Mouse (Mus musculus) heart, embryonic 13.5 days (tissue): Measurements from ENCODE around the gene Hagh. TPM values are rescaled to one million over a fixed set of nuclear protein-coding genes. Genes with fewer than 3 reads are reported as not detected.

Experiments used
- ATAC-seq: fragments of 200-750 bp; cut with Nextera tagmentation; 2 replicates; pipeline ENCODE4 v1.8.0; 2017; ENCODE audit warnings: moderate TSS enrichment; ENCODE audit not compliant: insufficient number of reproducible peaks, low FRiP score, low TSS enrichment; ENCODE audit errors: extremely low read depth
- H3K27ac ChIP-seq: fragments of 300-500 bp; sonication (generic); replicated peaks from 2 replicates; pipeline ENCODE4 v1.5.1; 2015; ENCODE audit warnings: moderate library complexity, mild to moderate bottlenecking, inconsistent platforms
- H3K27me3 ChIP-seq: fragments of 300-500 bp; sonication (generic); replicated peaks from 2 replicates; pipeline ENCODE4 v1.6.1; 2015; ENCODE audit warnings: mild to moderate bottlenecking, inconsistent platforms
- H3K36me3 ChIP-seq: fragments of 300-500 bp; sonication (generic); 2 replicates; pipeline ENCODE4 v1.6.1; 2015; ENCODE audit warnings: mild to moderate bottlenecking, inconsistent platforms
- H3K4me1 ChIP-seq: fragments of 300-500 bp; sonication (generic); 2 replicates; pipeline ENCODE4 v1.6.1; 2015; ENCODE audit warnings: inconsistent platforms
- H3K4me2 ChIP-seq: fragments of 300-500 bp; sonication (generic); 2 replicates; pipeline ENCODE4 v1.6.1; 2015; ENCODE audit warnings: inconsistent platforms, mild to moderate bottlenecking, moderate library complexity
- H3K4me3 ChIP-seq: fragments of 300-500 bp; sonication (generic); 2 replicates; pipeline ENCODE4 v1.5.1; 2015; ENCODE audit warnings: moderate library complexity, mild to moderate bottlenecking, inconsistent platforms
- H3K9ac ChIP-seq: fragments of 300-500 bp; sonication (generic); 2 replicates; pipeline ENCODE4 v1.6.1; 2015; ENCODE audit warnings: inconsistent platforms, mild to moderate bottlenecking, moderate library complexity
- H3K9me3 ChIP-seq: fragments of 300-500 bp; sonication (generic); 2 replicates; pipeline ENCODE4 v1.6.1; 2016; ENCODE audit warnings: inconsistent platforms
- WGBS: fragments of 180-500 bp; shearing (Covaris S2); methylation state at CpG from one replicate; pipeline ENCODE4 v1.1.7; 2015; ENCODE audit warnings: mixed read lengths; 5-methylcytosine and 5-hydroxymethylcytosine counted together
- polyA plus RNA-seq: library from polyadenylated mRNA; unstranded; fragments of >200 nt; fragmentation: Nextera tagmentation; extraction: Ambion mirVana; gene quantifications from 2 replicates; pipeline ENCODE4 v1.2.1, GENCODE M21; 2015

Gene Hagh
- polyA plus RNA-seq, 1 experiment from 2014 or later, result 47.3 TPM

DNA sequence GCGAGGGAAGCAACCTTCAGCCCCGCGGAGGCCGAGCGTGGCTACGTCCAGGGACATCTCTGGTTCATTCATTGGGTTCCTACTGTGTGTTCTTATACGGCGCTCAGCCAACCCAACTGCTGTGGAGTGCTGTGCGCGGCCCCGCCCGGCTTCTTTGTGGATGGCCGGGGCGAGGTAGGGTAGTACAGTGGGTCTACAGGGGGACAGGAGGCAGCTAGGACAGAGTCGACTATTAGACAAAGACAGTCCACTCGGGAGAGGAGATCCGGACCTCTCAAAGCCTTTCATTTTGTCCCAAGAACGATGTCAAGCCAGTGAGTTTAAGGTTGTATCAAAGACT is 47.0 kb downstream of the Hagh start:
- Histone ChIP-seq H3K9ac (peak overlapping the region; percentile 89), H3K27me3 (no peaks in the 10 kb centered on the region), H3K9me3 (no peaks in the 10 kb centered on the region), H3K4me2 (peak overlapping the region; percentile 97), H3K4me3 (peak overlapping the region; percentile 76), H3K4me1 (peaks cover 28% of the 10 kb centered on the region), H3K27ac (peak overlapping the region; percentile 77), H3K36me3 (peaks cover 62% of the 10 kb centered on the region)
- WGBS, result under 1% methylated on average over 18 of the region's 18 CpGs
- no peak for ATAC-seq

DNA sequence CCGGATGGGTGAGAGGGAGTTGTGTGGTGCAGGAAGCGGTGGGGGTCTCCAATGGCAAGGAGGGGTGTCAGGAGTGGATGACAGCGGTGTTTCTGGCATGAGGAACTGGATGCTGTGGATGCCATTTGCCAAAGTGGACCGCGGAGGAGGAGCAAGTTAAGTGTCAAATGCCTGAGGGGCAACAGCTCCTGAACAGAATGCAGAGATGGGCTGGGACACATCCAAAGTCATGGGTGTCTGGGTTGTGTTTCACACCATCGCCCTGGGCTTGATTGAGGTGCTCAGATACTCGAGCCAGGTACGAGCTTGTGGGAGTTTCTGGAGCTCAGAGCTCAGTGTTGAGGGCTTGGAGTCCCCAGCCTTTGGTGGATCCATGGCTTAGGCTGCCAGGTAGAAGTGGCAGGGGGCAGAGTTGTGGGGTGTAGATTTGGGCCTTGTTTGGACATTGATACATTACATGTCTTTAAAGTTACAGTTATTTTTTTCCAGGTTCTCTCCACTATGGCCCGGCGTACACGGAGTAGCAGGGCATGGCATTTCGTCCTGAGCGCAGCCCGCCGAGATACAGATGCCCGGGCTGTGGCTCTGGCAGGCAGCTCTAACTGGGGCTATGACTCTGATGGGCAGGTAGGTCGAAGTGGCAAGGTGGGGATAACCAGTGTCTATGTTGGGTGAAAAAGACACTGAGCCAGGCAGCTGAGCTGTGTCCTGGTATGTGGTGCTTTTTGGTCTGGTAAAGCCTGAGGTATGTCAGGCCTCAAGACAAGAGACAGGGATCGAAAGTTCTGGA is 47.5 kb downstream of the Hagh start:
- no peaks in the 10 kb centered on the region for H3K27me3 ChIP-seq
- ATAC-seq, result no peak
- peak overlapping the region; percentile 89 for H3K9ac ChIP-seq
- peaks cover 64% of the 10 kb centered on the region for H3K36me3 ChIP-seq
- H3K9me3 ChIP-seq, result no peaks in the 10 kb centered on the region
- peak overlapping the region; percentile 97 for H3K4me2 ChIP-seq
- peak overlapping the region; percentile 77 for H3K27ac ChIP-seq
- H3K4me1 ChIP-seq, result peaks cover 26% of the 10 kb centered on the region
- 57% methylated on average over 18 of the region's 18 CpGs for WGBS
- peak overlapping the region; percentile 76 for H3K4me3 ChIP-seq

DNA sequence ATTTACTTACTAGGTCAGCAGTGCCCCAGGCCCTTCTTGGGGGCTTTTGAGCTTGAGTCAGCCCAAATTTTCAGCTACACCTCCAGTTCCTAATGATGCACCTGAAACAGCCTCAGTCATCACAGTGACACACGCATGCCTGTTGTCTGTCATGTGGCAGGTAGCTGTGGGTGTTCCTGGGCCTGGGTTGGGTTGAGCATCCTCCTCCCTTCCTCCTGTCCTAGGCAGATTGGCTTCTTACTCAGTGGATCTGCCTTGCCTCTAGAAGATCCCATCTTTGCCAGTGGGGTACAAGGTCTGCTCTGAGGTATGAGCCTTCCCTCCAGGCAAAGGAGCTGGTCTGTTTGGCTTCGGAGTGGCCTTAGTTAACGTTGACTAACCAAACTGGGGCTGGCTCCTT is 48.9 kb downstream of the Hagh start:
- Histone ChIP-seq H3K36me3 (peaks cover 64% of the 10 kb centered on the region), H3K4me1 (peaks cover 31% of the 10 kb centered on the region), H3K9ac (no peak overlapping the region), H3K4me2 (no peak overlapping the region), H3K4me3 (no peak overlapping the region), H3K9me3 (no peaks in the 10 kb centered on the region), H3K27ac (no peak overlapping the region), H3K27me3 (no peaks in the 10 kb centered on the region)
- no peak for ATAC-seq
- WGBS, result 87% methylated on average over 3 of the region's 3 CpGs

DNA sequence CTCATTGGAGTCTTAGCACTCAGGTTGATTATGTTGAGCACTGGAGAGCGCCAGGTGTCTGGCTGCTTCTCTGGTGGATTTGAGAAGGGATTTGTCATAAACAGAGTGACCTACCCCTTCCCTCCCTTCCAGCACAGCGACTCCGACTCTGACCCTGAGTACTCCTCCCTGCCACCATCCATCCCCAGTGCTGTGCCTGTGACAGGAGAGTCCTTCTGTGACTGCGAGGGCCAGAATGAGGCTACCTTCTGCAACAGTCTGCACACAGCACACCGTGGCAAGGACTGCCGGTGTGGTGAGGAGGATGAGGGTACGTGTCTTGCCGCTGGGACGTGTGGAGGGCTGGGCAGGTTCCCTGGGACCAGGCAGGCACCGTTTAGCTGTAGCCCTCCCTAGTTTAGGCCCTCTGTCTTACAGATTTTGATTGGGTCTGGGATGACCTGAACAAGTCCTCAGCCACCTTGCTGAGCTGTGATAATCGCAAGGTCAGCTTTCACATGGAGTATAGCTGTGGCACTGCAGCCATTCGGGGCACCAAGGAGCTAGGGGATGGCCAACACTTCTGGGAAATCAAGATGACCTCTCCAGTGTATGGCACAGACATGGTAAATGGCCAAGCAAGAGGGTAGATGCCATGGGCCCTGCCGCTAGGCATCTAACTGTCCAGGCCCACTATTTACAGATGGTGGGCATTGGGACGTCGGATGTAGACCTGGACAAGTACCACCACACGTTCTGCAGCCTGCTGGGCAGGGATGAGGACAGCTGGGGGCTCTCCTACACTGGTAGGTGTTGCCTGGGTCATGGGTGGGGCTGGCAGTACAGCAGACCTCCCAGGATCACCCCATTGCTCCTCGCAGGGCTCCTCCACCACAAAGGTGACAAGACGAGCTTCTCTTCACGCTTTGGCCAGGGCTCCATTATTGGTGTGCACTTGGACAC is 50.5 kb downstream of the Hagh start:
- H3K9ac ChIP-seq, result no peak overlapping the region
- WGBS, result 82% methylated on average over 19 of the region's 19 CpGs
- H3K4me3 ChIP-seq, result no peak overlapping the region
- H3K27me3 ChIP-seq, result no peaks in the 10 kb centered on the region
- H3K9me3 ChIP-seq, result no peaks in the 10 kb centered on the region
- peaks cover 52% of the 10 kb centered on the region for H3K36me3 ChIP-seq
- H3K4me2 ChIP-seq, result no peak overlapping the region
- H3K27ac ChIP-seq, result no peak overlapping the region
- ATAC-seq, result no peak
- peaks cover 33% of the 10 kb centered on the region for H3K4me1 ChIP-seq

DNA sequence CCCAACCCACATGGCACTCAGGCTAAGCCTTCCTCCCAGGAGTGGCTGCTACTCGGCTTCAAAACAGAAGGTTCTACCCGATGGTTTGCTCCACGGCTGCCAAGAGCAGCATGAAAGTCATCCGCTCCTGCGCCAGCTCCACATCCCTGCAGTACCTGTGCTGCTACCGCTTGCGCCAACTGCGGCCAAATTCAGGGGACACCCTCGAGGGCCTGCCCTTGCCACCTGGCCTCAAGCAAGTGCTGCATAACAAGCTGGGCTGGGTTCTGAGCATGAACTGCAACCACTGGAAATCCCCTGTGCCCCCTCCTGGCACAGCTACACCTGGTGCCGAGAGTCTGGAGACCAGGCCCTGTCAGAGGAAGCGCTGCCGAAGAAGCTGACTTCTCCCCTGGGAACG is 51.4 kb downstream of the Hagh start:
- ATAC-seq, result no peak
- H3K36me3 ChIP-seq, result peaks cover 52% of the 10 kb centered on the region
- 86% methylated on average over 13 of the region's 13 CpGs for WGBS

DNA sequence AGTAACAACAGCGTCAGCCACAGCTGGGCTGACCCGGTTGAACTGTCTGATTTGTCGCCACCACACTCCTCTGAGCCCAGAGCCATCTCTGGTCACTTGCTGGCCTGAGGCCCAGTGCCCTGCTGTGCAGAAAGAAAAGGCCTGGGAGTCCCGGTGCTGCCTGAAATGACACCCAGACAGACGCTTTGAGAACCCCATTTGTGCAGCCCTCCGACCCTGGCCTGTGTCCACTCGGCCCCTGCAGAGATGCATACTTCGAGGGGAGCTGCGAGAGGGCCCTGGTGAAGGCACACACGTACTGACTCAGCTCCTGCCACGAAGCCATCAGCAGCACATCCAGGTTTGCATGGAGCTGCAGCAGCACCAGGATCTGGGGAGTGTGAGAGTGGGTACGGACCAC is 52.8 kb downstream of the Hagh start:
- no peak overlapping the region for H3K27ac ChIP-seq
- ATAC-seq, result no peak
- H3K4me1 ChIP-seq, result peaks cover 41% of the 10 kb centered on the region
- no peaks in the 10 kb centered on the region for H3K9me3 ChIP-seq
- H3K4me3 ChIP-seq, result no peak overlapping the region
- WGBS, result 91% methylated on average over 12 of the region's 12 CpGs
- H3K27me3 ChIP-seq, result no peaks in the 10 kb centered on the region
- H3K36me3 ChIP-seq, result peaks cover 63% of the 10 kb centered on the region
- no peak overlapping the region for H3K9ac ChIP-seq
- no peak overlapping the region for H3K4me2 ChIP-seq

More for the DNA sequence above, 51.4 kb downstream of the Hagh start:
- Histone ChIP-seq H3K4me1 (peaks cover 37% of the 10 kb centered on the region), H3K9me3 (no peaks in the 10 kb centered on the region), H3K9ac (no peak overlapping the region), H3K27ac (no peak overlapping the region), H3K4me2 (no peak overlapping the region), H3K4me3 (no peak overlapping the region), H3K27me3 (no peaks in the 10 kb centered on the region)

DNA sequence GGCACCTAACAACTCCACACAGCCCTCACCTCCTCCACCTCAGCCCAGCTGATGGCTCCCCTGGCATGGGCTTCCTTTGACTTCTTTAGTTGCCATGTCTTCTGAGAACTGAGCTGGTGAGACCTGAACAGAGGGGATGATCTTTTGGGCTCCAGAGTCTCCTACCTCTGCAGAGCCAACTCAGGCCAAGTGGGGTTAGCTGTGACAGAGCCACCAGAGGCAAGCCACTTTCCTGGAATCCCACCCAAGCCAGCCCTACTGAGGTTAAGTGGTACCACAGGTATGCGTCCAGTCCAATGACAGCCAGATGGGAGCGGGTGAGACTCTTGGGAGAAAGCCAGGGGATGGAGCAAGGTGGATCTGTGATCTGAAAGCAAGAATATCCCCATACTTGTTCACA is 53.3 kb downstream of the Hagh start:
- Histone ChIP-seq H3K9me3 (no peaks in the 10 kb centered on the region), H3K4me1 (peaks cover 40% of the 10 kb centered on the region), H3K4me3 (0 out of 2 replicates have a peak overlapping the region, but pooled peaks have one; percentile 87), H3K36me3 (peaks cover 67% of the 10 kb centered on the region), H3K4me2 (no peak overlapping the region), H3K27me3 (no peaks in the 10 kb centered on the region), H3K27ac (no peak overlapping the region), H3K9ac (no peak overlapping the region)
- ATAC-seq, result no peak
- WGBS, result 80% methylated on average over 2 of the region's 2 CpGs

DNA sequence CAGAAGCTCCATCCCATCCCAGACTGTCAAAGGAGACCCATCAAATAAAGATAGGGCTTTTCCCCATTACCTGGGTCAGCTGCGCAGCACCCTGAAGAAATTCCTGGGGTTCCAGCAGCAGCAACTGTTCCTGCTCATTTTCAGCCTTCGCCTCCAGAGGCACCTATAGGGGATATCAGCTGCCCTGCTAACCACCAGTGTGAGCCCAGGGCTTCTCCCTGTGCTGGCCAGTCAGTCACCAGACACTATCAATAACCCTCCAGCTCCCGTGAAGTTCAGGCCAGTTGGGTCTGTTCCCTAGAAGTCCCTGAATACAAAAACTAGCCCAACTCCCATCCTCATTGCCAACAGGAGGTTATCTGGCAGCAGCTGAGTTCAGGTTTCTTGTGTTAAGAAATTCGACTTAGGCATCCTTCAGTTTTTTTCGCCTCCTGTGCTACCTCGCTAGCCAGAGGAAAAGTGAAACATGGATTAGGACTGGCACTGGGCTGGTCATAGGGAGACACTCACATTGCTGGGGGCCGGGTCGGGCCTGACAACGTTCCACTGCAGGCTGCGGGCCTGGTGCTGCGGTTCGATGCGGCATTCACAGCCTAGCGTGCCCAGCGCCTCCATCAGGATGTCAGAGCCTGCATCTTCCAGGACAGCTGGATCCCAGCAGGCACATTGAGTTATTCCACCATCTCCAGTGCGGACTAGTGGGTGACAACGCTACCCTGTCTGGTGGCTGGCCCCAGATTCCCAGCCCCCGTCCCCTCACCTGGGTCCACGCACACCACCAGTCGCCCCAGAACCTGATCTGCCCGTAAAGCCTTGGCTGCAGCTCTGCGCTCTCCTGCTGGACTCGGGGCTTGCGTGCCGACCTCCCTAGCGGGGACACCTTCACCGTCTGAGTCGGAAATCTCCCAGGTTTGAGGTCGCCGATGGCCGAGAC is 54.4 kb downstream of the Hagh start:
- ATAC-seq, result no peak
- WGBS, result 9% methylated on average over 31 of the region's 31 CpGs
- H3K27ac ChIP-seq, result peak overlapping the region; percentile 86
- peak overlapping the region; percentile 87 for H3K4me3 ChIP-seq
- peak overlapping the region; percentile 93 for H3K9ac ChIP-seq
- H3K27me3 ChIP-seq, result no peaks in the 10 kb centered on the region
- H3K4me2 ChIP-seq, result peak overlapping the region; percentile 100
- no peaks in the 10 kb centered on the region for H3K9me3 ChIP-seq
- peaks cover 70% of the 10 kb centered on the region for H3K36me3 ChIP-seq
- peaks cover 44% of the 10 kb centered on the region for H3K4me1 ChIP-seq

DNA sequence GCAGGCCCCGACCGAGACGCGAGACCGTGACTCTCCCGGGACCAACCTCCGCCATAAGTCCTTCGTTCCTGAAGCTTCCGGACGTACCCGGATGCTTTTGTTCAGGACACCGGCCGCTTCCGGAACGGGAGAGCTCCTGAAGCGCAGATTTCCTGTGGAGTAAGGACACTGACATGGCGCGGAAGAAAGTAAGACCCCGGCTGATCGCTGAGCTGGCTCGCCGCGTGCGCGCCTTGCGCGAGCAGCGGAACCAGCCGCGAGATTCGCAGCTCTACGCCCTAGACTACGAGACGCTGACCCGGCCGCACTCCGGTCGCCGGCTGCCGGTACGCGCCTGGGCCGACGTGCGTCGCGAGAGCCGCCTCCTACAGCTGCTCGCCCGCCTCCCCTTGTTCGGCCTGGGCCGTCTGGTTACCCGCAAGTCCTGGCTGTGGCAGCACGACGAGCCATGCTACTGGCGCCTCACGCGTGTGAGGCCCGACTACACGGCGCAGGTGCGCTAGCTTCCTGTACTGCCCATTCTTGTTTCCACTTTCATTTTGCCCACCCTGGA is 55.1 kb downstream of the Hagh start, which contains the start of the genes Eme2 and Mrps34:
TSS of gene Eme2 (minus strand) at position 93 of the 553 bp plus-strand sequence.
TSS of gene Mrps34 (plus strand) at position 122 of the 553 bp plus-strand sequence.
- H3K27me3 ChIP-seq, result no peaks in the 10 kb centered on the region
- under 1% methylated on average over 62 of the region's 62 CpGs for WGBS
- peaks cover 70% of the 10 kb centered on the region for H3K36me3 ChIP-seq
- H3K4me2 ChIP-seq, result peak within 1 kb of the TSS; percentile 100
- H3K9me3 ChIP-seq, result no peaks in the 10 kb centered on the region
- peak within 1 kb of the TSS; percentile 93 for H3K9ac ChIP-seq
- 0 out of 2 replicates have a peak, but pooled peaks have one; percentile 15 for ATAC-seq
- peaks cover 46% of the 10 kb centered on the region for H3K4me1 ChIP-seq
- peak within 1 kb of the TSS; percentile 87 for H3K4me3 ChIP-seq
- peak within 1 kb of the TSS; percentile 86 for H3K27ac ChIP-seq

DNA sequence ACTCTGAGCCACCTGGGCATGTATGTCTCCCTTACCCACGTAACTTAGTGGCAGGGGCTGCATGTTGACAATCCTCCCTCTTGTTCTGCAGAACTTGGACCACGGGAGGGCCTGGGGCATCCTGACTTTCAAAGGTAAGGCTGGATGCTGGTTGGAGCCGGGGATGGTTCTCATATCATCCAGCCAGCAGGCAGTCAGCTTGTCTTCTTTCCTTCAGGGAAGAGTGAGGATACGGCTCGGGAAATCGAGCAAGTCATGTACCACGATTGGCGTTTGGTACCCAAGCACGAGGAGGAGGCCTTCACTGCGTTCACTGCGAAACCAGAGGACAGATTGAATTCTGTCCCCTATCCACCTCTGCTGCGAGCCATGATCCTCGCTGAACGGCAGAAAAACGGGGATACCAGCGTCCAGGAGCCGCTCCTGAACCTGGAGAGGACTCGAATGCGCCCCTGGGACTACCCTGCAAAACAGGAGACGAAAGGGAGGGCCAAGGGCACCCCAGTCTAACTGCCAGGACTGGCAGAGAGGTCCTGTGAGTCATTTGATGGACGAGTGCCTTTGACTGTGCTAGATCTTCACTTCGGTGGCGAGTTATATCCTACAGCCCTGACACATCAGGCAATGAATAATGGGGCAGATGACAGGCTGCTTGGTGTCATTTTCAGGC is 55.8 kb downstream of the Hagh start:
- no peaks in the 10 kb centered on the region for H3K9me3 ChIP-seq
- H3K9ac ChIP-seq, result peak overlapping the region; percentile 93
- H3K27ac ChIP-seq, result peak overlapping the region; percentile 86
- H3K36me3 ChIP-seq, result peaks cover 70% of the 10 kb centered on the region
- peak overlapping the region; percentile 100 for H3K4me2 ChIP-seq
- H3K4me1 ChIP-seq, result peaks cover 46% of the 10 kb centered on the region
- H3K4me3 ChIP-seq, result peak overlapping the region; percentile 87
- WGBS, result 9% methylated on average over 23 of the region's 23 CpGs
- ATAC-seq, result no peak
- no peaks in the 10 kb centered on the region for H3K27me3 ChIP-seq
